Mouse (Mus musculus) cerebral cortex, adult 2 months (tissue): ENCODE measurements around the gene Il17rb.

ENCODE experiments used
- WGBS: fragments of 180-500 bp; shearing (Covaris S2); methylation state at CpG from one replicate; pipeline ENCODE4 v1.1.7; 2018; 5-methylcytosine and 5-hydroxymethylcytosine counted together

The Il17rb gene

GRCm38 (mm10) chr14:30008733-30009575 is at the start of gene Il17rb, which contains the start of gene Chdh:
Il17rb (minus strand) TSS chr14:30008896.
Chdh (plus strand) TSS chr14:30009023.
- WGBS = 14% methylated on average over 54 of the region's 54 CpGs

- WGBS = 38% methylated on average over 13 of the region's 13 CpGs
These were observed 47.5 kb upstream of the Il17rb start for GRCm38 (mm10) chr14:30056031-30056766.

GRCm38 (mm10) chr14:30054922-30055321 is 46.2 kb upstream of the Il17rb start:
- 83% methylated on average over 7 of the region's 7 CpGs for whole genome bisulfite sequencing

DNA sequence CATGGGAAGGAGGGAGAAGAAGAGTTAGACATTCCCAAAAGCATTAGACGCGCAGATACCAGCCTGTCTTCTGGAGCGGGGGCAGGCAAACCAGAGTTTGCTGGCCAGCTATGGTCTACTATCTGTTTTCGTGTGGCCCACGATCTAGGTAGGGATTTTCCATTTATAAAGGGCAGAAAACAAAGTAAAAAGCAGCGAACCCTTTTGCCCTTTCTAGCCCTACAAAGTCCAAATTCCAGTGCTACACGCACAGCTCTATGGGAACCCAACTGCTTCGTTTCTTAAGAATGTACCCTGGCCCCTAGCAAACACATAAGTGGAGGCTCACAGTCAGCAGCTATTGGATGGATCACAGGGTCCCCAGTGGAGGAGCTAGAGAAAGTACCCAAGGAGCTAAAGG is 41.6 kb upstream of the Il17rb start:
- 94% methylated on average over 8 of the region's 8 CpGs for WGBS

DNA sequence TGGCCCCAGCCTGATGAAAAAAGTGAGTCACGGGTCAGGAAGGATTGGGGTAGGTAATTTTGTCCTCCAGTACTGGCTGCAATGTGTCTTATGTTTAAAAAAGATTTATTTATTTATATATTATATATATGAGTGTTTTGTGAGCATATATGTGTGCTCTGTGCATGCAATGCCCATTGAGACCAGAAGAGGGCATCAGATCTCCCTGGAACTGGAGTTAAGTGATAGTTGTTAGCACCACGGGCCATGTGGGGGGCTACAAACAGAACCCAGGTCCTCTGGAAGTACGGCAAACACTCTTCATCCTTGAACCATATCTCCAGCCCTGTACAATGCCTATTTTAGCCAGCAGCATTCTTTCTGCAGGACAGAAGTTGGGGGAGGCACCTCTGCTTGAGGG is 39.4 kb upstream of the Il17rb start:
- WGBS = 94% methylated on average over 3 of the region's 3 CpGs

DNA sequence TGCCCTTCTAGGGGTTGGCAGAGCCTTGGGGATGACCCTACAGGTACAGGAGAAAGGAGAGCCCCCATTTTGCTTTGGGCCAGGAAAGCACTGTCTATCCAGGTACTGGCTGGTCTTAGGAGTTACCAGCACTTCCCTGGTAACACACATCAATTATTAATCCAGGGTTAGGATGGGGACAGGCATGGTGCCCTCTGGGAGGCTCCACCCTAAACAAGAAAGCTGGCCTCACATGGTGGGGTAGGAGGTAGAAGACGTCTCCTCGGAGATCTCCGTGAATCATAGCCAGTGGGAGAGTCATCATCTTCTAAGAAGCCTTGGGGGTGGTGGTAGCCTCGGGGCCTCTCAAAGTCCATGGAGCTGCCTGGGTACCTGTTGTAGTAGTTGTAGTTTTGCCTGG is 38.3 kb upstream of the Il17rb start:
- WGBS = 64% methylated on average over 4 of the region's 4 CpGs

- 90% methylated on average over 8 of the region's 8 CpGs for WGBS
These were observed 37.1 kb upstream of the Il17rb start for GRCm38 (mm10) chr14:30045704-30046220.

GRCm38 (mm10) chr14:30045239-30045638 is 36.5 kb upstream of the Il17rb start:
- WGBS = 89% methylated on average over 10 of the region's 10 CpGs

- WGBS = 83% methylated on average over 7 of the region's 7 CpGs
These were observed 34.8 kb upstream of the Il17rb start for GRCm38 (mm10) chr14:30043356-30043940.

DNA sequence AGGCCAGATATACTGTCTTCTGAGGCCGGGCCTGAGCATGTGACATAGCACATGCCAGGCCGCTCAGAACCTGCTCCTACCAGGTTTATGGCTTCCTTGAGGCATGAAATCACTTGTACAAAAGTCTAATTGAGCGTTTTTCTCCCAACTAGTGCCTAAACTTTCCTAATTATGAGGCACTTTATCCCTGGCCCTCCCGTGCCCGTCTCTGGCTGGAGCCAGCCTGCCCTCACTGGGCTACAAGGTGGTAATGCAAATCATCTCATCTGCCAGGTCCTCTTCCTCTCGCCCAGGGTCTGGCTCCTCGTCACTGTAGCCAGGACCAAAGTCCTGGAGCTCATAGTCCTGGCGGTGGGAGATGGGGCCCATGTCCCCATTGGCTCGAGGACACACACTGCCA is 33.1 kb upstream of the Il17rb start:
- WGBS = 81% methylated on average over 9 of the region's 9 CpGs

- 91% methylated on average over 4 of the region's 4 CpGs for WGBS
These were observed 30.7 kb upstream of the Il17rb start for GRCm38 (mm10) chr14:30039413-30039812.

GRCm38 (mm10) chr14:30038431-30038830 is 29.7 kb upstream of the Il17rb start:
- WGBS = 63% methylated on average over 18 of the region's 18 CpGs

GRCm38 (mm10) chr14:30033405-30033804 is 24.7 kb upstream of the Il17rb start:
- WGBS = 67% methylated on average over 8 of the region's 8 CpGs

GRCm38 (mm10) chr14:30027378-30027777 is 18.7 kb upstream of the Il17rb start:
- 35% methylated on average over 2 of the region's 2 CpGs for WGBS

GRCm38 (mm10) chr14:30024387-30024786 is 15.7 kb upstream of the Il17rb start:
- WGBS = 34% methylated on average over 7 of the region's 7 CpGs

DNA sequence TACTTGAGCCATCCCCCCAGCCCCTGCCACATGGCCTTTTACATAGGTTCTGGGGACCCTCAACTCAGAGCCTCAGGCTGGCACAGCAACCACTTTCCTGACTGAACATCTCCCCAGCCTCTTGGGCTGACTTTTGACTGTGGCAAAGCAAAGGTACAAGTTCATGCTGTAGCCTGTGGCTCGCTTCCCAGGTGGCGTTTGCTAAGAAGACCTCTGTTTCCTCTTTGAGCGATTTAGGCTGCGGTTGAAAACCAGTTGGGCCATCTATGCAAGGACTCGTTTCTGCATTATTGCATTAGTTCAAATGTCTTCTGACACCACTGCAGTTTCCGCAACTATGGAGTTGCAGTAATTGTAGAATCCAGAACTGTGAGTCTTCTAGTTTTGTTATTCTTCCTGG is 13.8 kb upstream of the Il17rb start:
- 92% methylated on average over 6 of the region's 6 CpGs for WGBS

GRCm38 (mm10) chr14:30019792-30020575 is 11.3 kb upstream of the Il17rb start:
- 79% methylated on average over 9 of the region's 9 CpGs for WGBS

DNA sequence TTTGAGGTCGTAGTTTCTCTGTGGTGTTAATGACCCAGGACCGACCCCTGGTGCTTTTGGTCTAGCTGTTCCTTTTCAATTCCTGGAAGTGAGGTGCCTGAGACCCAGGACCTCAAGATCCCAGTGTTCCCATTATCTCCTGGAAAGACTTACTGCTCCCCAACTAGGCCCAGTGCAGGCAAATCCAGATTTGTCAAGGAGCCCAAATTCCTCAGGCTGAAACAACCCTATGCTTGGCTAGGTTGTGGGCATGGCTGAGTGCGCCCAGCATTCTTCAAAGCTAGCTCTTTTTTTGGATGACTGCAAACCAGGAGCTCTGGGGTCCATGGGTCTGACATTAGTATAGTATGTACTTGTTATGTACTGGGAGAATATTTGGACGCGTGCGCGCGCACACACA is 10.7 kb upstream of the Il17rb start:
- 97% methylated on average over 8 of the region's 8 CpGs for WGBS

DNA sequence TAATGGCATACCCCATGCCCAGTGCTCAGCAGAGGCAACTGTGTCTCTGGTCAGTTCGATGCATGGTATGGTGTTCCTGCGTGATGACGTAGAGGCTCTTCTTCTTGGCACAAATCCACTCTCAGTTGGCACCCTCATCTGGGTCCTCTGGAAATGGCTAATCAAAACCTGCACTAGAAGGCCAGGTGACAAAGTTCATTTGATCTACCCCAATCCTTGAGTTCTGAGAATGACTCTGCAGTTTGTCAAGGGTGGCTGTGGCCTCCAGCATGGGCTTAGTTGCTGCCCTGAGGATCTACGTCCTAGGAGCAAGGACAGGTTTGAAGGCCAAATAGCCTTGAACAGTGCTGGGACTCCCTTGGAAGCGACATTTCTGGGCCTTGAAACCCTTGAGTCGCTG is 10.2 kb upstream of the Il17rb start:
- 94% methylated on average over 6 of the region's 6 CpGs for WGBS

- 79% methylated on average over 4 of the region's 4 CpGs for WGBS
These were observed 9.7 kb upstream of the Il17rb start for GRCm38 (mm10) chr14:30018463-30018801.

DNA sequence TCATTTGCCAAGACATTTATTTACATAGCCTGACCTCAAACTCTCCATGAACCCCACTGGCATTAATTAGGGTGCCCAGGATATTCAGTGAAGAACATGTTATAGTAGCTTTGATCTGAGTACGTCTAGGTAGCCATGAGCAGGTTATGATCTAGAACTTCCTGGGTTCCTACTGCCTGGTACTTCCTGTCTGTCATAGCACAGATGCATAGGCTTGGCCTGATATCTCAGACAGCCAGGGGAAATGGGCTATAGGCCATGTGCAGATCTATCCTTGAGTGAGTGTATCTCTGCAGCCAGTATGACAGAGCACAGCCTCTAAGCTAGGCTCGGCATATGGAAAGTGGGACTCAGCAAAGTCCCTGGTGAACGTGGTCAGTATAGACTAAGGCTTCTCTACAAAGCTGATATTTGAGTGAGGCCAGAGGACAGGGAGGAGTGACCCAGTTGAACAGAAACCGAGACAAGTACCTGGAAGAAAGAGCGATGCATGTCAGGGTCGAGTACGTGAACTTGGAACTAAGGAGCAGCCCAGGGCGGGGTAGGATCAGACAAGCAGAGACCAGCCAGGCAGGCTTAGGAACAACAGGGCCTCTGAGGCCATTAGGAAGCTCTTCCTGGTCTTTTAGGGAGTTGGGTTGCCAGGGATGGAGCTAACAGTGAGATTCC is 9.2 kb upstream of the Il17rb start:
- WGBS = 97% methylated on average over 8 of the region's 8 CpGs
